Mouse (Mus musculus): Measurements from ENCODE around the gene Nfyc.

- TF ChIP-seq CTCF (IDR thresholded peaks at IDR 0.05; ENCODE audit: borderline replicate concordance, insufficient read depth, low read depth, low read length) (no peak), POLR2A (IDR thresholded peaks at IDR 0.05; ENCODE audit: borderline replicate concordance, insufficient read depth, low read length) (no peak)
Measured at GRCm38 (mm10) chr4:120819296-120819695, 12.1 kb downstream of the Nfyc start.
